Mouse (Mus musculus): Measurements from ENCODE around the gene Rinl. TPM values are rescaled to one million over a fixed set of nuclear protein-coding genes. Genes with fewer than 3 reads are reported as not detected.

Gene Rinl
- polyA plus RNA-seq, 1 experiment from 2014 or later, result 2.1 TPM

DNA sequence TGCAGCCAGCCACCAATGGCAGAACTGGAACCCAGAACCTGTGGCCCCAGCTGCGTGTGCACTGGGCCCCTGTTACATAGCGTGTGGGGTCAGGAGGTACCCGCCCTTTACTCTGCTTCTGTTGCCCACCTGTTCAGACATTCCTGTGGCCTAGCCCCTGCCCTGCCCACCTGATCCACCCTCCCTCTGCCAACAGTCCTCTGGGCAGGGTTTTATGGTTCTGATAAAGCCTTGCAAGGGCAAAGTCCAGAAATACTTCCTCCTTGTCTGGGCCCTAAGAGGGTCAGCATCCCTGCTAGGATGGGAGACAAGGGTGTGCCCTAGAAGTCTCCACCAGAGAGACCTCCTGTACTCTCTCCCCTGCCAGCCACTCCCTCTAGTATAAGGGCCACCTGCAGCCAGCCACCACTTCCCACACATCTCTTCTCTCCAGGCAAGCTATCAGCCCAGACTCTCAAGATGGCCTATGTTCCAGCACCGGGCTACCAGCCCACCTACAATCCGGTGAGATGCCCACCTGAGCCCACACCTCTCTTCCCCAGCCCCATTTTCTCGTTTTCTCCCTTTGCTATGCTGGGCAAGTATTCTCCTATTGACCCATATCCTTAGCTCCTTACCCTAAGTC, 45.1 kb downstream of the Rinl start, which contains the start of gene Lgals4:
Lgals4 (plus strand) TSS at position 132 of the 625 bp plus-strand sequence.
- peaks cover 31% of the 10 kb centered on the region for H3K36me3 ChIP-seq (ENCODE audit: control insufficient read depth, insufficient read depth, low read length)
- no peak within 1 kb of the TSS for H3K27ac ChIP-seq (replicated peaks in 1 of 2; ENCODE audit: control insufficient read depth in 1 of 2, insufficient read depth in 1 of 2, low read depth in 2 of 2, low read length in 2 of 2)
- H3K4me1 ChIP-seq (ENCODE audit: control insufficient read depth in 2 of 2, insufficient read depth in 2 of 2, low read length in 2 of 2), result peaks cover 6 to 12% of the 10 kb centered on the region in 2 experiments; a peak in 3 of 4 replicates
- H3K9ac ChIP-seq (ENCODE audit: low read length), result no peak within 1 kb of the TSS
- WGBS, result 84% methylated on average over 6 of the region's 6 CpGs
- no peak within 1 kb of the TSS for H3K4me3 ChIP-seq (ENCODE audit: control insufficient read depth in 1 of 2, insufficient read depth in 1 of 2, low read depth in 1 of 2, low read length in 2 of 2)
- H3K9me3 ChIP-seq (ENCODE audit: control insufficient read depth, low read length), result no peaks in the 10 kb centered on the region
- no peak within 1 kb of the TSS for H3K4me2 ChIP-seq (ENCODE audit: low read length)
- no peaks in the 10 kb centered on the region for H3K27me3 ChIP-seq (ENCODE audit: control insufficient read depth, insufficient read depth, low read length)
- no peak for ATAC-seq (ENCODE audit: insufficient number of reproducible peaks, insufficient read depth, low FRiP score, low read depth)

DNA sequence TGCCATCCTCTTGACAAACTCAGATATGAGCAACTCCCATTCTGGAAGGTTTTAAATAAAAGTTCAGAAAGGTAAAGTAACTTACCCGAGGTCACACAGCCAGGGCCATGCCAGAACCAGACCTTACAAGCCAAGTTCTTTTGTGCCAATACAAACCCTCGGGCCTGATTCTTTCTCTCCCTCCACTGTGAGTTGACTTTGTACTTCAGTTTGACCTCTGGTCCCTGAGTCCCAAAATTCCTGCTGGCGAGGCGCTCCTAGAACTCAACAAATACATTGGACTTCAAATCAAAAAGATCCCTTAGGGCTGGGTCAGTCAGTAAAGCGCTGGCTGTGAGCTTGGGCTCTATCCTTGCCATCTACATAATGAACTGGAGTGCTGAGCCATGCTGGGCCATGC, 48.2 kb downstream of the Rinl start:
- Histone ChIP-seq H3K4me3 (ENCODE audit: control insufficient read depth in 1 of 2, insufficient read depth in 1 of 2, low read depth in 1 of 2, low read length in 2 of 2) (no peak overlapping the region), H3K27me3 (ENCODE audit: control insufficient read depth, insufficient read depth, low read length) (no peaks in the 10 kb centered on the region), H3K4me1 (ENCODE audit: control insufficient read depth in 2 of 2, insufficient read depth in 2 of 2, low read length in 2 of 2) (no peaks in the 10 kb centered on the region), H3K9ac (ENCODE audit: low read length) (no peak overlapping the region), H3K27ac (replicated peaks in 1 of 2; ENCODE audit: control insufficient read depth in 1 of 2, insufficient read depth in 1 of 2, low read depth in 2 of 2, low read length in 2 of 2) (no peak overlapping the region), H3K36me3 (ENCODE audit: control insufficient read depth, insufficient read depth, low read length) (peaks cover 6% of the 10 kb centered on the region), H3K4me2 (ENCODE audit: low read length) (no peak overlapping the region), H3K9me3 (ENCODE audit: control insufficient read depth, low read length) (no peaks in the 10 kb centered on the region)
- WGBS, result 78% methylated on average over 5 of the region's 5 CpGs
- ATAC-seq (ENCODE audit: insufficient number of reproducible peaks, insufficient read depth, low FRiP score, low read depth), result no peak

- H3K36me3 ChIP-seq (ENCODE audit: control insufficient read depth, insufficient read depth, low read length), result no peaks in the 10 kb centered on the region
- ATAC-seq (ENCODE audit: insufficient number of reproducible peaks, insufficient read depth, low FRiP score, low read depth), result no peak
- no peak overlapping the region for H3K4me2 ChIP-seq (ENCODE audit: low read length)
- H3K9me3 ChIP-seq (ENCODE audit: control insufficient read depth, low read length), result no peaks in the 10 kb centered on the region
- no peak overlapping the region for H3K27ac ChIP-seq (replicated peaks in 1 of 2; ENCODE audit: control insufficient read depth in 1 of 2, insufficient read depth in 1 of 2, low read depth in 2 of 2, low read length in 2 of 2)
- no peaks in the 10 kb centered on the region for H3K27me3 ChIP-seq (ENCODE audit: control insufficient read depth, insufficient read depth, low read length)
- H3K9ac ChIP-seq (ENCODE audit: low read length), result no peak overlapping the region
- H3K4me1 ChIP-seq (ENCODE audit: control insufficient read depth in 2 of 2, insufficient read depth in 2 of 2, low read length in 2 of 2), result no peaks in the 10 kb centered on the region
- no peak overlapping the region for H3K4me3 ChIP-seq (ENCODE audit: control insufficient read depth in 1 of 2, insufficient read depth in 1 of 2, low read depth in 1 of 2, low read length in 2 of 2)
- 77% methylated on average over 9 of the region's 9 CpGs for WGBS
Observed at GRCm38 (mm10) chr7:28838331-28838730, 49.6 kb downstream of the Rinl start.

GRCm38 (mm10) chr7:28847273-28847672, 58.5 kb downstream of the Rinl start:
- Histone ChIP-seq H3K4me3 (ENCODE audit: control insufficient read depth in 1 of 2, insufficient read depth in 1 of 2, low read depth in 1 of 2, low read length in 2 of 2) (no peak overlapping the region), H3K4me2 (ENCODE audit: low read length) (no peak overlapping the region), H3K27ac (replicated peaks in 1 of 2; ENCODE audit: control insufficient read depth in 1 of 2, insufficient read depth in 1 of 2, low read depth in 2 of 2, low read length in 2 of 2) (no peak overlapping the region), H3K9me3 (ENCODE audit: control insufficient read depth, low read length) (0 out of 2 replicates have a peak, but pooled peaks cover 3% of the 10 kb centered on the region), H3K4me1 (ENCODE audit: control insufficient read depth in 2 of 2, insufficient read depth in 2 of 2, low read length in 2 of 2) (no peaks in the 10 kb centered on the region), H3K36me3 (ENCODE audit: control insufficient read depth, insufficient read depth, low read length) (no peaks in the 10 kb centered on the region), H3K27me3 (ENCODE audit: control insufficient read depth, insufficient read depth, low read length) (no peaks in the 10 kb centered on the region), H3K9ac (ENCODE audit: low read length) (no peak overlapping the region)
- ATAC-seq (ENCODE audit: insufficient number of reproducible peaks, insufficient read depth, low FRiP score, low read depth), result no peak
- 97% methylated on average over 1 of the region's 1 CpGs for WGBS

Other genes starting within 250 kb of the Rinl start
- not detected in 2 replicates for gene Sycn, start 248.1 kb upstream of the Rinl start, polyA plus RNA-seq (2014; fragmentation: Nextera tagmentation; extraction: Ambion mirVana)
- gene Nccrp1, start 241.7 kb upstream of the Rinl start, polyA plus RNA-seq (2014; fragmentation: Nextera tagmentation; extraction: Ambion mirVana), result not detected in 2 replicates
- 23.5 and 25.2 TPM in 2 replicates for gene Samd4b, start 190.8 kb upstream of the Rinl start, polyA plus RNA-seq (2014; fragmentation: Nextera tagmentation; extraction: Ambion mirVana)
- 21.1 and 22.1 TPM in 2 replicates for gene Pak4, start 190.8 kb upstream of the Rinl start, polyA plus RNA-seq (2014; fragmentation: Nextera tagmentation; extraction: Ambion mirVana)
- gene Acp7, start 157.6 kb upstream of the Rinl start, polyA plus RNA-seq (2014; fragmentation: Nextera tagmentation; extraction: Ambion mirVana), result not detected in 2 replicates
- 3.7 and 4.2 TPM in 2 replicates for gene Fbxo27, start 96.1 kb upstream of the Rinl start, polyA plus RNA-seq (2014; fragmentation: Nextera tagmentation; extraction: Ambion mirVana)
- 8.0 and 8.6 TPM in 2 replicates for gene Fbxo17, start 72.2 kb upstream of the Rinl start, polyA plus RNA-seq (2014; fragmentation: Nextera tagmentation; extraction: Ambion mirVana)
- 129 and 135 TPM in 2 replicates for gene Mrps12, start 47.1 kb upstream of the Rinl start, polyA plus RNA-seq (2014; fragmentation: Nextera tagmentation; extraction: Ambion mirVana)
- gene Sars2, start 47.0 kb upstream of the Rinl start, polyA plus RNA-seq (2014; fragmentation: Nextera tagmentation; extraction: Ambion mirVana), result 18.8 and 20.3 TPM in 2 replicates
- not detected in 2 replicates for gene Ccer2, start 32.8 kb upstream of the Rinl start, polyA plus RNA-seq (2014; fragmentation: Nextera tagmentation; extraction: Ambion mirVana)
- gene Sirt2, start 22.2 kb upstream of the Rinl start, polyA plus RNA-seq (2014; fragmentation: Nextera tagmentation; extraction: Ambion mirVana), result 56.4 and 57.7 TPM in 2 replicates
- gene Nfkbib, start 21.5 kb upstream of the Rinl start, polyA plus RNA-seq (2014; fragmentation: Nextera tagmentation; extraction: Ambion mirVana), result 25.7 and 29.5 TPM in 2 replicates
- gene Hnrnpl, start 19.6 kb downstream of the Rinl start, polyA plus RNA-seq (2014; fragmentation: Nextera tagmentation; extraction: Ambion mirVana), result 151 and 155 TPM in 2 replicates
- 252 and 254 TPM in 2 replicates for gene Ech1, start 36.2 kb downstream of the Rinl start, polyA plus RNA-seq (2014; fragmentation: Nextera tagmentation; extraction: Ambion mirVana)
- gene Lgals4, start 44.9 kb downstream of the Rinl start, polyA plus RNA-seq (2014; fragmentation: Nextera tagmentation; extraction: Ambion mirVana), result 4.7 and 4.8 TPM in 2 replicates
- gene Lgals7, start 74.9 kb downstream of the Rinl start, polyA plus RNA-seq (2014; fragmentation: Nextera tagmentation; extraction: Ambion mirVana), result 1.3 and 2.6 TPM in 2 replicates
- gene Capn12, start 92.5 kb downstream of the Rinl start, polyA plus RNA-seq (2014; fragmentation: Nextera tagmentation; extraction: Ambion mirVana), result 0.27 and 0.46 TPM in 2 replicates
- 221 and 228 TPM in 2 replicates for gene Actn4, start 173.4 kb downstream of the Rinl start, polyA plus RNA-seq (2014; fragmentation: Nextera tagmentation; extraction: Ambion mirVana)
- 286 and 319 TPM in 2 replicates for gene Eif3k, start 192.9 kb downstream of the Rinl start, polyA plus RNA-seq (2014; fragmentation: Nextera tagmentation; extraction: Ambion mirVana)
- gene Map4k1, start 193.1 kb downstream of the Rinl start, polyA plus RNA-seq (2014; fragmentation: Nextera tagmentation; extraction: Ambion mirVana), result 2.8 and 3.3 TPM in 2 replicates